In the genomic region with DNA sequence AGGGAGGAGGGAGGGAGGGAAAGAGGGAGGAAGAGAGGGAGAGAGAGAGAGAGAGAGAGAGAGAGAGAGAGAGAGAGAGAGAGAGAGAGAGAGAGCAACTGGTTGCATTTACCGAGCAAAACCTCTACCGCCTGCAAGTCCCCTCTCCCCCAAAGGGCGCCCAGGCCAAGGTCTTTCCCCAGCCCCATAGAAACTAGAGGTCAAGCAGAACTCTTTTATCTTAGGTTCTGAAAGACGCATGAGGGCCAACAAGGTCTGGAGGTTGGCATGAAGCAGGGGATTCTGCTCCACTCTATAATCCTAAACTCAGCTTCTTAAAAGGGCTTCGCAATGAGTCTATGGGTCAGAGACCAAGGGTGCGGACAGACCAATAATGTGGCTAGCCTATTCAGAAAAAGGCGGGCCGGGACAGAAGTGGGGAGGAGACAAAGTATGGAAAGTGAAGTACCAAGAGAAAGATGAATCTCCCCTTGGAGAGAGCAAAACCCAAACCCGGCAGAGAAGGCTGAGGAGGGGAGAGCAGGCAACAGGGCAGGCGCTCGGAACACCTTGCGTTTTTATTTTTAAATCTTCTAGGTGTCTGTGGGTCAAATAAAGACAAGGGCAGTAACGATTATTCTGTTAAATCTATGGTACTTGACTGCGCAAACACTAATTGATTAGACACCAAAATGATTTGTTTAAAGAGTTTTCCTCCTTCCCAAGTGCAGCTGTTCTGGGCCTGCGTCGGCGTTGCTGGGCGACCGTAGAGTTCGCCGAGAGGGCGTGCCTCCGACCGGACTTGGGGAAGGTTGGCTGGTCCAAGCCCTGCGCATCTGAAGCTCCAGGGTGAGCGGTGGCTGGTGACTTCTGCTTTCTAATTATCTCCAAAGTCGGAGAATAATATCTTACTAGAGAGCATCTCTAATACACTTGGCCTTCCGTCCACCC, we compare ENCODE assay signal across 21 mouse cellular contexts. TPM values are rescaled to one million over a fixed set of nuclear protein-coding genes. Genes with fewer than 3 reads are reported as not detected.
A peak's percentile ranks its signal among the peaks of the same experiment; 100 is the strongest.
DNase-seq lines count a peak whose midpoint lies in the region; ATAC-seq lines count a peak whose summit lies in the region.
"Had no signal": no experiment of that assay in that cellular context is flagged by ENCODE, and none has a peak within 500 bp of the region (broad histone marks: within the 10 kb centered on the region; RNA-seq: fewer than 3 reads in every experiment).

No protein-coding gene starts in this region.

- H3K9me3 ChIP-seq in hindbrain, embryonic 11.5 days (ENCODE audit: control insufficient read depth, low read length), result no peaks in the 10 kb centered on the region
- no peaks in the 10 kb centered on the region for H3K9me3 ChIP-seq in hindbrain, embryonic 14.5 days (ENCODE audit: control insufficient read depth, low read length)
- H3K9me3 ChIP-seq: limb, embryonic 13.5 days; neural tube, embryonic 13.5 days had no signal

- H3K27me3 ChIP-seq in hindbrain, embryonic 11.5 days (ENCODE audit: control insufficient read depth, insufficient read depth, low read length), result peaks cover 84% of the 10 kb centered on the region
- H3K27me3 ChIP-seq in hindbrain, embryonic 14.5 days (ENCODE audit: control insufficient read depth, insufficient read depth, low read length), result peaks cover 98% of the 10 kb centered on the region

- H3K4me3 ChIP-seq in hindbrain, embryonic 11.5 days (ENCODE audit: low read depth, low read length), result no peak overlapping the region
- H3K4me3 ChIP-seq in hindbrain, embryonic 14.5 days (replicated peaks; ENCODE audit: low read length), result no peak overlapping the region
- H3K4me3 ChIP-seq: erythroblast, embryonic 14.5 days; left cerebral cortex, adult 2 months; limb, embryonic 13.5 days; neural tube, embryonic 13.5 days had no signal

- DNase-seq in hindbrain, embryonic 11.5 days (ENCODE audit: low spot score), result peak; percentile 66
- DNase-seq in hindbrain, embryonic 14.5 days (ENCODE audit: low spot score), result no peak
- peak; percentile 58 for DNase-seq in retina, postnatal 1 day
- no peak for DNase-seq in retina, embryonic 14.5 days (ENCODE audit: low spot score)
- DNase-seq in embryo, embryonic 10.5 days (ENCODE audit: low spot score), result peak; percentile 75
- no peak for DNase-seq in thymus, adult 18-20 months
- DNase-seq in lung, postnatal 36 days, result no peak
- DNase-seq: cerebellum, adult 9-11 months; heart, postnatal 10 days; kidney, adult 2 months; kidney, postnatal 14 days; lung, adult 18-20 months; right cerebral cortex, postnatal 4 days; thymus, adult 2 months had no signal

- no peak overlapping the region for H3K4me2 ChIP-seq in hindbrain, embryonic 11.5 days (replicated peaks; ENCODE audit: low read depth, low read length)
- H3K4me2 ChIP-seq in hindbrain, embryonic 14.5 days (replicated peaks), result no peak overlapping the region
- H3K4me2 ChIP-seq: limb, embryonic 13.5 days; neural tube, embryonic 13.5 days had no signal

- no peak for ATAC-seq in hindbrain, embryonic 11.5 days (ENCODE audit: low FRiP score)
- ATAC-seq in hindbrain, embryonic 14.5 days (ENCODE audit: low FRiP score), result no peak
- ATAC-seq: hindbrain, postnatal 0 days; Patski had no signal

- no peak overlapping the region for H3K9ac ChIP-seq in hindbrain, embryonic 11.5 days (ENCODE audit: low read depth, low read length)
- H3K9ac ChIP-seq in hindbrain, embryonic 14.5 days, result no peak overlapping the region
- H3K9ac ChIP-seq: limb, embryonic 13.5 days; neural tube, embryonic 13.5 days had no signal

- no peak overlapping the region for H3K27ac ChIP-seq in hindbrain, embryonic 11.5 days (ENCODE audit: low read depth, low read length)
- H3K27ac ChIP-seq in hindbrain, embryonic 14.5 days, result no peak overlapping the region
- H3K27ac ChIP-seq: hindbrain, postnatal 0 days; left cerebral cortex, adult 2 months; limb, embryonic 13.5 days; neural tube, embryonic 13.5 days had no signal

- peaks cover 3% of the 10 kb centered on the region; the same call in 1 of the 2 replicates for H3K4me1 ChIP-seq in hindbrain, embryonic 11.5 days (replicated peaks; ENCODE audit: control insufficient read depth, insufficient read depth, low read length)
- H3K4me1 ChIP-seq in hindbrain, embryonic 14.5 days (replicated peaks; ENCODE audit: control insufficient read depth, insufficient read depth, low read length), result 0 out of 2 replicates have a peak, but pooled peaks cover 6% of the 10 kb centered on the region

- H3K36me3 ChIP-seq in hindbrain, embryonic 11.5 days (ENCODE audit: control insufficient read depth, insufficient read depth, low read length), result no peaks in the 10 kb centered on the region
- H3K36me3 ChIP-seq in hindbrain, embryonic 14.5 days (replicated peaks; ENCODE audit: control insufficient read depth, insufficient read depth), result no peaks in the 10 kb centered on the region
- H3K36me3 ChIP-seq: limb, embryonic 13.5 days; neural tube, embryonic 13.5 days had no signal

- 1% methylated on average over 28 of the region's 28 CpGs for WGBS in hindbrain, embryonic 11.5 days
- 3% methylated on average over 28 of the region's 28 CpGs for WGBS in hindbrain, embryonic 14.5 days

RNA-seq across cellular contexts. Expression of a gene that starts 4.9 kb away (rescaled TPM):
- 10.0 and 12.7 TPM in 2 replicates for polyA plus RNA-seq in hindbrain, embryonic 11.5 days (2014; fragmentation: Nextera tagmentation; extraction: Ambion mirVana)
- polyA plus RNA-seq in hindbrain, embryonic 14.5 days (2014; fragmentation: Nextera tagmentation; extraction: Ambion mirVana), result 6.0 and 6.1 TPM in 2 replicates
- polyA plus RNA-seq: erythroblast, embryonic 14.5 days; kidney, adult 2 months; Patski; urinary bladder, adult 2 months had no signal

Comparison
In these comparisons a context has a peak if more than half of its experiments do, and no peak if none do; other contexts are left out.
1. DNase-seq: peak in hindbrain, embryonic 11.5 days (single experiment), retina, postnatal 1 day (single experiment) and embryo, embryonic 10.5 days (single experiment); none in hindbrain, embryonic 14.5 days (single experiment), retina, embryonic 14.5 days (single experiment), thymus, adult 18-20 months (0 of 2) and lung, postnatal 36 days (single experiment).